Mouse (Mus musculus): ENCODE data around the gene Gbf1. TPM values are rescaled to one million over a fixed set of nuclear protein-coding genes. Genes with fewer than 3 reads are reported as not detected.

The Gbf1 gene
- total and polyA plus RNA-seq, 3 experiments, result 23.7 to 400 (median 54.1) TPM

DNA sequence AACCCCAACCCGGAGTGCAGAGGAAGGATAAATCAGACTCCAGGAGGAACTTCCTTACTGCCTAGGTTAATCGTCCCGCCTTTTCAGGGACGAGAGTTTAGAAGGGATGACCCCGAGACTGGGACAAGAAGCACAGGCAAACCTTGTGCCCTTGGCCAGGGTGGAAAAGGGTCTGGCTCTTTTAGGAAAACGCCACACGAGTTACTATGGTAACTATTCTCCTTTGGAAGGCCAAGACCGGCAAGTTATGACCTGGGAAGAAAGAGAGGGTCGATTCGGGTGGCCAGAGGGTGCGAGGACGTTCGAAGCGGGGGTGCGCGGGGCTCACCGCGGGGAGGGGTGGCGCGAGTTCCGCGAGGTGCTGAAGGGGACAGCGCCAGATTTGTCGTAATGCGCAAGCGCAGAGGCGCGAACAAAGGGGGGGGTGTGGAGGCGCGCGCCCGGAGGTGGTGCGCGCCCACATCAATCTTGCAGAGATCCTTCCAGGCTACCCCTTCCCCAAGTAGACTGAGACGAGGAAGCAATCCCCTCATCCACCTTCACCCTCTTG lies 174.5 kb downstream of the Gbf1 start, which contains the start of gene Psd:
TSS of gene Psd (minus strand) at position 401 of the 550 bp plus-strand sequence.
- Histone ChIP-seq H3K36me3 (ENCODE audit: control insufficient read depth in 1 of 2, insufficient read depth in 2 of 2, low read length in 2 of 2) (peaks cover 0 to 7% of the 10 kb centered on the region in 2 experiments; a peak in 2 of 4 replicates), H3K4me3 (ENCODE audit: control insufficient read depth in 1 of 2, insufficient read depth in 1 of 2, low read depth in 2 of 2, low read length in 2 of 2) (peak within 1 kb of the TSS; percentile 78 to 85), H3K9ac (ENCODE audit: control insufficient read depth, low read depth, low read length, poor library complexity, severe bottlenecking) (peak within 1 kb of the TSS; percentile 75), H3K79me2 (ENCODE audit: control insufficient read depth, insufficient read depth, low read length, poor library complexity) (peaks cover 2% of the 10 kb centered on the region; the same call in 1 of the 2 replicates), H3K27ac (ENCODE audit: control insufficient read depth, low read depth, low read length) (peak within 1 kb of the TSS; percentile 85), H3K9me3 (replicated peaks; ENCODE audit: insufficient read depth, low read length) (no peaks in the 10 kb centered on the region), H3K27me3 (ENCODE audit: control insufficient read depth in 1 of 2, insufficient read depth in 2 of 2, low read length in 2 of 2) (no peaks in the 10 kb centered on the region), H3K4me1 (ENCODE audit: control insufficient read depth in 1 of 2, insufficient read depth in 2 of 2, low read length in 2 of 2) (peaks cover 0 to 18% of the 10 kb centered on the region in 2 experiments; a peak in 2 of 4 replicates)
- TF ChIP-seq TCF12 (IDR thresholded peaks at IDR 0.05; ENCODE audit: low read depth, low read length), result no peak
- TF ChIP-seq POLR2AphosphoS2 (IDR thresholded peaks at IDR 0.05; ENCODE audit: low read length), result no peak
- TF ChIP-seq MYC (IDR thresholded peaks at IDR 0.05; ENCODE audit: low read depth, low read length), result no peak
- no peak for TF ChIP-seq MYB (IDR thresholded peaks at IDR 0.05; ENCODE audit: low read depth, low read length)
- TF ChIP-seq CHD1 (IDR thresholded peaks at IDR 0.05; ENCODE audit: low read depth, low read length), result no peak
- no peak for TF ChIP-seq E2F4 (IDR thresholded peaks at IDR 0.05; ENCODE audit: borderline replicate concordance, low read depth, low read length)
- no peak for TF ChIP-seq UBTF (IDR thresholded peaks at IDR 0.05; ENCODE audit: borderline replicate concordance, insufficient read depth, low read depth, low read length)
- TF ChIP-seq KAT2A (conservative IDR thresholded peaks at IDR 0.05; ENCODE audit: low read depth, low read length), result no peak
- peak; percentile 58; the same call in 1 of the 2 replicates for TF ChIP-seq MAZ (IDR thresholded peaks at IDR 0.05; ENCODE audit: low read depth, low read length)
- no peak for TF ChIP-seq SMC3 (IDR thresholded peaks at IDR 0.05; ENCODE audit: low read depth, low read length)
- TF ChIP-seq MEF2A (IDR thresholded peaks at IDR 0.05; ENCODE audit: extremely low read depth, insufficient replicate concordance, low read depth, low read length, poor library complexity, severe bottlenecking), result no peak
- TF ChIP-seq JUND (IDR thresholded peaks at IDR 0.05; ENCODE audit: low read depth, low read length), result no peak
- no peak for TF ChIP-seq ZMIZ1 (IDR thresholded peaks at IDR 0.05; ENCODE audit: low read depth, low read length)
- TF ChIP-seq ZC3H11A (IDR thresholded peaks at IDR 0.05; ENCODE audit: low read depth, low read length), result no peak
- no peak for TF ChIP-seq TBP (IDR thresholded peaks at IDR 0.05; ENCODE audit: low read depth, low read length)
- no peak for TF ChIP-seq RAD21 (IDR thresholded peaks at IDR 0.05; ENCODE audit: low read depth, low read length)
- TF ChIP-seq BHLHE40 (IDR thresholded peaks at IDR 0.05; ENCODE audit: borderline replicate concordance, low read depth, low read length), result no peak
- TF ChIP-seq GATA1 (IDR thresholded peaks at IDR 0.05; ENCODE audit: low read depth, low read length), result no peak
- peak; percentile 85 for TF ChIP-seq NRF1 (IDR thresholded peaks at IDR 0.05; ENCODE audit: insufficient read depth, low read depth, low read length, poor library complexity, severe bottlenecking)
- no peak for TF ChIP-seq MAFK (IDR thresholded peaks at IDR 0.05; ENCODE audit: borderline replicate concordance, low read depth, low read length)
- TF ChIP-seq RCOR1 (IDR thresholded peaks at IDR 0.05; ENCODE audit: low read depth, low read length), result no peak
- TF ChIP-seq USF1 (IDR thresholded peaks at IDR 0.05; ENCODE audit: low read depth, low read length), result no peak
- TF ChIP-seq USF2 (IDR thresholded peaks at IDR 0.05; ENCODE audit: borderline replicate concordance in 1 of 2, insufficient read depth in 1 of 2, low read depth in 1 of 2, low read length in 2 of 2), result no peak
- TF ChIP-seq ELF1 (IDR thresholded peaks at IDR 0.05; ENCODE audit: low read depth, low read length), result no peak
- TF ChIP-seq HCFC1 (IDR thresholded peaks at IDR 0.05; ENCODE audit: low read depth, low read length), result no peak
- TF ChIP-seq MXI1 (IDR thresholded peaks at IDR 0.05; ENCODE audit: low read depth, low read length), result peak; percentile 68; the same call in 1 of the 2 replicates
- TF ChIP-seq GABPA (IDR thresholded peaks at IDR 0.05; ENCODE audit: low read depth, low read length), result no peak
- no peak for TF ChIP-seq ZKSCAN1 (IDR thresholded peaks at IDR 0.05; ENCODE audit: low read depth, low read length)
- TF ChIP-seq POLR2AphosphoS5 (IDR thresholded peaks at IDR 0.05; ENCODE audit: borderline replicate concordance, low read depth, low read length), result no peak
- TF ChIP-seq TAL1 (IDR thresholded peaks at IDR 0.05; ENCODE audit: low read length), result no peak
- TF ChIP-seq SIN3A (IDR thresholded peaks at IDR 0.05; ENCODE audit: low read length), result peak; percentile 80
- TF ChIP-seq MAX (IDR thresholded peaks at IDR 0.05; ENCODE audit: low read length), result no peak
- no peak for TF ChIP-seq CTCF (IDR thresholded peaks at IDR 0.05 in 2 of 3, conservative IDR thresholded peaks at IDR 0.05 in 1 of 3; ENCODE audit: control insufficient read depth in 1 of 3, insufficient read depth in 1 of 3, low read depth in 2 of 3, low read length in 3 of 3, poor library complexity in 1 of 3, severe bottlenecking in 1 of 3)
- TF ChIP-seq CHD2 (IDR thresholded peaks at IDR 0.05; ENCODE audit: low read length), result no peak
- TF ChIP-seq ETS1 (IDR thresholded peaks at IDR 0.05; ENCODE audit: low read depth, low read length), result no peak
- DNase-seq (ENCODE audit: low read depth, low spot score), result peak; percentile 82

Data from MEL (cell line).